Mouse (Mus musculus) limb, embryonic 10.5 days (tissue): ENCODE results near the gene Dnttip2. TPM values are rescaled to one million over a fixed set of nuclear protein-coding genes. Genes with fewer than 3 reads are reported as not detected.
"Not testable (repeated sequence)": the region's sequence is repeated elsewhere in the genome, so short reads cannot be mapped to it uniquely, and the experiment has no call there.

Source experiments
- DNase-seq: peaks from one replicate; pipeline ENCODE4 v3.0.0-alpha.2; 2017; ENCODE audit warnings: low spot score
- H3K27ac ChIP-seq: fragments of 300-500 bp; sonication (generic); 2 replicates; pipeline ENCODE4 v1.5.1; 2016; ENCODE audit warnings: mild to moderate bottlenecking
- H3K27me3 ChIP-seq: fragments of 300-500 bp; sonication (generic); 2 replicates; pipeline ENCODE4 v1.6.1; 2016; ENCODE audit warnings: low read depth, mild to moderate bottlenecking; ENCODE audit not compliant: poor library complexity, severe bottlenecking
- H3K36me3 ChIP-seq: fragments of 300-500 bp; sonication (generic); 2 replicates; pipeline ENCODE4 v1.6.1; 2016; ENCODE audit warnings: mild to moderate bottlenecking, moderate library complexity
- H3K4me1 ChIP-seq: fragments of 300-500 bp; sonication (generic); 2 replicates; pipeline ENCODE4 v1.6.1; 2016
- H3K4me3 ChIP-seq: fragments of 300-500 bp; sonication (generic); 2 replicates; pipeline ENCODE4 v1.5.1; 2016; ENCODE audit warnings: mild to moderate bottlenecking, moderate library complexity
- H3K9me3 ChIP-seq: fragments of 300-500 bp; sonication (generic); replicated peaks from 2 replicates; pipeline ENCODE4 v1.6.1; 2016; ENCODE audit warnings: mild to moderate bottlenecking
- WGBS: fragments of 180-500 bp; shearing (Covaris S2); methylation state at CpG from one replicate; pipeline ENCODE4 v1.1.7; 2016; 5-methylcytosine and 5-hydroxymethylcytosine counted together
- polyA plus RNA-seq: library from polyadenylated mRNA; unstranded; fragments of >200 nt; fragmentation: Nextera tagmentation; extraction: Ambion mirVana; gene quantifications from 2 replicates; pipeline ENCODE4 v1.2.1, GENCODE M21; 2016

The Dnttip2 gene
- polyA plus RNA-seq, 1 experiment from 2014 or later = 93.2 TPM

GRCm38 (mm10) chr3:122254050-122254449 is 20.1 kb upstream of the Dnttip2 start:
- H3K4me1 ChIP-seq, H3K4me3 ChIP-seq, DNase-seq, H3K27ac ChIP-seq, H3K27me3 ChIP-seq, H3K9me3 ChIP-seq, H3K36me3 ChIP-seq: not testable (repeated sequence)
- 85% methylated on average over 7 of the region's 7 CpGs for WGBS

GRCm38 (mm10) chr3:122269986-122270385 is 4.2 kb upstream of the Dnttip2 start:
- Histone ChIP-seq H3K27me3 (no peaks in the 10 kb centered on the region), H3K4me1 (peaks cover 2% of the 10 kb centered on the region), H3K4me3 (no peak overlapping the region), H3K27ac (no peak overlapping the region), H3K9me3 (no peaks in the 10 kb centered on the region), H3K36me3 (peaks cover 6% of the 10 kb centered on the region; the same call in 1 of the 2 replicates)
- WGBS = 74% methylated on average over 5 of the region's 5 CpGs
- no peak for DNase-seq

GRCm38 (mm10) chr3:122272565-122272964 is 1.6 kb upstream of the Dnttip2 start:
- Histone ChIP-seq H3K36me3 (peaks cover 26% of the 10 kb centered on the region), H3K4me1 (peaks cover 23% of the 10 kb centered on the region)
- WGBS = 82% methylated on average over 1 of the region's 1 CpGs
- H3K4me3 ChIP-seq, H3K27ac ChIP-seq, DNase-seq, H3K9me3 ChIP-seq, H3K27me3 ChIP-seq: not testable (repeated sequence)

- Histone ChIP-seq H3K27me3 (no peaks in the 10 kb centered on the region), H3K4me3 (peak overlapping the region; percentile 82), H3K9me3 (no peaks in the 10 kb centered on the region), H3K36me3 (peaks cover 37% of the 10 kb centered on the region), H3K4me1 (peaks cover 29% of the 10 kb centered on the region), H3K27ac (peak overlapping the region; percentile 92)
- no peak for DNase-seq
- WGBS = 14% methylated on average over 20 of the region's 20 CpGs
Measured at GRCm38 (mm10) chr3:122273407-122274240, 564 bp upstream of the Dnttip2 start.

GRCm38 (mm10) chr3:122275111-122275510 is 923 bp downstream of the Dnttip2 start:
- no peaks in the 10 kb centered on the region for H3K9me3 ChIP-seq
- H3K36me3 ChIP-seq = peaks cover 52% of the 10 kb centered on the region
- H3K27me3 ChIP-seq = no peaks in the 10 kb centered on the region
- DNase-seq = no peak
- H3K4me3 ChIP-seq = peak overlapping the region; percentile 82
- peaks cover 29% of the 10 kb centered on the region for H3K4me1 ChIP-seq
- 81% methylated on average over 10 of the region's 10 CpGs for WGBS
- no peak overlapping the region; the same call in 1 of the 2 replicates for H3K27ac ChIP-seq

GRCm38 (mm10) chr3:122287195-122287594 is 13.0 kb downstream of the Dnttip2 start:
- Histone ChIP-seq H3K27ac (no peak overlapping the region), H3K4me3 (no peak overlapping the region), H3K9me3 (no peaks in the 10 kb centered on the region), H3K27me3 (no peaks in the 10 kb centered on the region), H3K36me3 (peaks cover 36% of the 10 kb centered on the region), H3K4me1 (peaks cover 8% of the 10 kb centered on the region)
- WGBS = 84% methylated on average over 5 of the region's 5 CpGs
- DNase-seq = no peak

GRCm38 (mm10) chr3:122288613-122289195 is 14.5 kb downstream of the Dnttip2 start:
- 84% methylated on average over 5 of the region's 5 CpGs for WGBS
- no peak for DNase-seq
- Histone ChIP-seq H3K4me1 (peaks cover 19% of the 10 kb centered on the region), H3K36me3 (peaks cover 21% of the 10 kb centered on the region), H3K4me3 (no peak overlapping the region), H3K9me3 (no peaks in the 10 kb centered on the region), H3K27me3 (no peaks in the 10 kb centered on the region), H3K27ac (no peak overlapping the region)

- DNase-seq, H3K27me3 ChIP-seq, H3K27ac ChIP-seq, H3K9me3 ChIP-seq, H3K4me3 ChIP-seq: not testable (repeated sequence)
- peaks cover 24% of the 10 kb centered on the region for H3K4me1 ChIP-seq
- H3K36me3 ChIP-seq = peaks cover 15% of the 10 kb centered on the region
- 79% methylated on average over 4 of the region's 4 CpGs for WGBS
Measured at GRCm38 (mm10) chr3:122289344-122289743, 15.2 kb downstream of the Dnttip2 start.

- H3K27ac ChIP-seq = no peak overlapping the region
- no peaks in the 10 kb centered on the region for H3K27me3 ChIP-seq
- peaks cover 1% of the 10 kb centered on the region for H3K36me3 ChIP-seq
- H3K9me3 ChIP-seq = no peaks in the 10 kb centered on the region
- 84% methylated on average over 7 of the region's 7 CpGs for WGBS
- no peak overlapping the region for H3K4me3 ChIP-seq
- peaks cover 37% of the 10 kb centered on the region for H3K4me1 ChIP-seq
- no peak for DNase-seq
Measured at GRCm38 (mm10) chr3:122290696-122291095, 16.5 kb downstream of the Dnttip2 start.

- no peak for DNase-seq
- no peaks in the 10 kb centered on the region for H3K9me3 ChIP-seq
- H3K36me3 ChIP-seq = no peaks in the 10 kb centered on the region
- H3K4me3 ChIP-seq = no peak overlapping the region; the same call in 1 of the 2 replicates
- peaks cover 48% of the 10 kb centered on the region for H3K4me1 ChIP-seq
- WGBS = 61% methylated on average over 12 of the region's 12 CpGs
- no peaks in the 10 kb centered on the region for H3K27me3 ChIP-seq
- no peak overlapping the region for H3K27ac ChIP-seq
Measured at GRCm38 (mm10) chr3:122291828-122292227, 17.6 kb downstream of the Dnttip2 start.

- Histone ChIP-seq H3K27me3 (no peaks in the 10 kb centered on the region), H3K4me1 (peaks cover 54% of the 10 kb centered on the region), H3K27ac (peak overlapping the region; percentile 99), H3K4me3 (peak overlapping the region; percentile 84), H3K36me3 (no peaks in the 10 kb centered on the region), H3K9me3 (no peaks in the 10 kb centered on the region)
- 9% methylated on average over 54 of the region's 54 CpGs for WGBS
- peak; percentile 96 for DNase-seq
Measured at GRCm38 (mm10) chr3:122292300-122293222, 18.4 kb downstream of the Dnttip2 start.

- Histone ChIP-seq H3K9me3 (no peaks in the 10 kb centered on the region), H3K4me3 (peak overlapping the region; percentile 84), H3K27me3 (no peaks in the 10 kb centered on the region), H3K36me3 (no peaks in the 10 kb centered on the region), H3K4me1 (peaks cover 54% of the 10 kb centered on the region), H3K27ac (peak overlapping the region; percentile 99)
- DNase-seq = peak; percentile 86
- under 1% methylated on average over 99 of the region's 105 CpGs for WGBS
Measured at GRCm38 (mm10) chr3:122293223-122293953, 19.2 kb downstream of the Dnttip2 start.
